Mouse (Mus musculus) layer of hippocampus, adult 8-10 months (tissue): ENCODE measurements at regions not wholly inside any gene's neighbourhood (a gene's known extent, or its start where the extent isn't known, plus 50 kb on each side); places are given as distances from the start of the nearest gene placed in this dataset.

Source experiments
- DNase-seq, 2 experiments: peaks; one replicate each; pipeline ENCODE4 v3.0.0; 2022; ENCODE audit warnings: low spot score in 2 of 2

DNA sequence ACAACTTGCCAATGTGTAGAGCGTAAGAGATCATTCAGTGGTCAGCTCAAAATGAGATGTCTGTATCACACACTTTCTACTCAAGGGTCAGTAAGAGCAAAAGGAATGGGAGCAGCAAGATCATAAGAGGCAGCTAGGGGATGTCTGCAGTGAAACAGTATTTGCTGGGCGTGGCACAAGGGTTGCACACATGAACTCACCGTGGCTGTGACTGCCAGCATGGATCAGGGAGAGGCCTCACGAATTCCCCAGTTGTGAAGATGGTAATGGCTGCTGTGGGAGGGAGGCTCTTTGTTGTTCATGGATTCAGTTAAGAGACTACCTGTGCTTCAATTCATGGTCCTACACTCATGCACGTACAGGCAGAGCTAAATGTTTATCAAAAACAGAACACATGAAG lies 91.5 kb upstream of the Cdkn2b start:
- DNase-seq: no peak

DNA sequence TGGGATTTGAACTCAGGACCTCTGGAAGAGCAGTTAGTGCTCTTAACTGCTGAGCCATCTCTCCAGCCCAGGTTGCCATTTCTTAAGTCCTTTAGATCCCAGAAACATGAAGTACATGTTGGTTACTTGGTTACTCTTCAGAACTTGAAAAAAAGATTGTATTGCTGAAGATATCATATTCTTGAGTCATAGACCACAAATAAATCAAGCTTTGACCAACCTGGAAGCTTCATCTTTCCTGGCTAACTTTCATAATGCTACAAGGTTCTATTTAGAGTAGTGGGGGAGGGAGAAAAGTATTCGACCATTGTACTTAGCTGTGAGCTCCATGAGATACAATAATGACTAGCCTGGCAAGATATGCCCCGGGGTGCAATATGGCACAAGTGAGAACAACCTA lies 90.9 kb upstream of the Cdkn2b start:
- no peak for DNase-seq

DNA sequence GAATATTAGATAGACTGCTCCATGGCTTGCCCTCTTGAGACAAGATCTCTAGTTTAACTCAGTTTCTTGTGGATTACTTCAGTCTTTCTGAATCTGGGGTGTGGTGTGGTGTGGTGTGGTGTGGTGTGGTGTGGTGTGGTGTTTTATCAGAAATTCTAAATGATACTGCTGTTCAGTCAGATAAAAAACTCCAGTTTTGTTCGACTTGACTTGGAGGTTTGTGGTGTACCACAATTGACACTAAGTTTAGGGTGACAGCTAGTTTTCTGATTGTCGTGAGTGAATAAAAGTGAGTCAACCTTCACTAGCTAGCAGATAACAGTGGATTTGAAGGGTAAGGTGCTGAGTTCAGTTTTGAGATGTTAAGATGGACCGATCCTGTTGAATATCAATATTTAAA lies 89.5 kb upstream of the Cdkn2b start:
- no peak for DNase-seq

DNA sequence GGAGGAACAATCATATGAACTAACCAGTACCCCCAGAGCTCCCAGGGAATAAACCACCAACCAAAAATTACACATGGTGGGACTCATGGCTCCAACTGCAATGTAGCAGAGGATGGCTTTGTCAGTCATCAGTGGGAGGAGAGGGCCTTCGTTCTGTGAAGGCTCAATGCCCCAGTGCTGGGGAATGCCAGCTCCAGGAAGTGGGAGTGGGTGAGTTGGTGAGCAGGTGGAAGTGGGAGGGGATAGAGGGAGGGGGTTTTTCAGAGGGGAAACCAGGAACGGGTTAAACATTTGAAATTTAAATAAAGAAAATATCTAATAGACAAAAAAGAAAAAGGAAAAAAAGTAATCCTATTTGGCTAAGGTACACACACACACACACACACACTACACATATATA lies 88.4 kb upstream of the Cdkn2b start:
- DNase-seq: no peak

GRCm38 (mm10) chr4:89396020-89396419 lies 85.2 kb upstream of the Cdkn2b start:
- no peak for DNase-seq

DNA sequence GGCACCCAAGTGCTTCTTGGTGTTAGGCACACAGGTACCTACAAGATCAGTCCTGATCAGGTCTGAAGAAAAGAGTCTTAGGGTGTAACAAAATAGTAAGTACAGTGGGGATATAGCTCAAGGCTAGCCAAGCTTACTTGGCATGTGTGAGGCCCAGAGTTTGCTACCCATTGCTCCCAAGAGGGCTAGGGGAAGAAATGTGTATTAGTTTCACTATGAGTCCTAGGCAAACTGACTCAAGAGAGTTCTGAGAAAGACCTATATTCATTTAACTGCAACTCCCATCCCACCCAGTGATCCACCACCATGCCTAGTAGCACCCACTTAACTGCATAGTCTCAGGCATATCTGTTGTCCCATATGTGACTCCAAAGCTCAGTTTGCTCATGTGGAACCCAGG lies 84.5 kb upstream of the Cdkn2b start:
- no peak for DNase-seq

GRCm38 (mm10) chr4:89393251-89393711 lies 82.4 kb upstream of the Cdkn2b start:
- DNase-seq: no peak

DNA sequence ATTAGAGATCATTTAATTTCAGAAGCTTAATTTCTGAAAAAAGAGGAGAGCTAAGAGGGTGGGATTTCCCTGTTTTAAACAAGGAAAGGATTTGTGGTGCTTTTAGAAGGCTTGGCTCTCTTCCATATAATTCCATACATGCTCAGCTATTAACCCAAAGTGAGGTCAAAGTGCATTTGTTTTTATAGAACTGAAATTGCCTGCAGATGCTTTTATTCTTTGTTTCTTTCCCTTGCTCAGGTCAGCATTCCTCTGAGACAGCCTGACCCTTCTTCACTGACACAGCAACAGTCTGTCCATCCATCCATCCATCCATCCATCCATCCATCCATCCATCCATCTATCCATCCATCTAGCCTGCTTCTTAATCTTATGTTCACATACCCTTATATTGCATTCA lies 82.0 kb upstream of the Cdkn2b start:
- DNase-seq: no peak

DNA sequence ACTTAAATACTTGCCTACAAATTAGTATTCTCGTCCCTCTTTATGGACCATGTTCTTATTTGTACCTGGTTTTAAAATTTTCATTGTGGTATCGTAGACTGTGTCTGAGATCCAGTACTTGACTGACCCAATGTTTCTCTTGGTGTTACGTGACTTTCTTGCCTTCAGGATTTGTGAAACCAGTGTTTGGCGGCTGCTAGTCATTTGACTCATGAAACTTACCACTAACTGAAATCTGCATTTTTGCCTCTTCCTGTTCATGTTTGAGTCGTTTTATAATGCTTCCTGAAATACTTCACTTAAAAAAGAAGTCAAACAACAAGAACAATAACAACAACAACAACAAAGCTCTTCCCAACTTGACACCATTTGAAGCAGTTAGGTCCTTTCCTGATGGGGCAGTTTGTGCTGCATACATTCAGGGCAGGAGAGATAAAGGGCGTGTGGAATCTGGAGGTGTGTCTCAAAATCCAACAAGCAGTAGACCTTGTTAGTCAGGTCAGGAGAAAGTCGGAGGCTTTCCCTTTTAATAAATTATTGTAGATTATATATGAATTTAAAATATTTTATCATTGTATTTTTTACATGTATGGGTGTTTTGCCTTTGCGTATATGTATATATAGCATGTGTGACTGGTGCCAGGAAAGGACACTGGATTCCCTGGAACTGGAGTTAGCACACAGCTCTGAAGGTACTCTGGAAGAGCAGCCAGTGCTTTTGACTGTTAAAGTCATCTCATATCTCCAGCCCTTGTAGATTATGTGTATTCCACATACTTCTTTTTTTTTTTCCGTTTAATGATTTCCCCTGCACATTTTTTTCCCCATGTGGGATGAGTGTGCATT lies 80.8 kb upstream of the Cdkn2b start:
- no peak for DNase-seq

DNA sequence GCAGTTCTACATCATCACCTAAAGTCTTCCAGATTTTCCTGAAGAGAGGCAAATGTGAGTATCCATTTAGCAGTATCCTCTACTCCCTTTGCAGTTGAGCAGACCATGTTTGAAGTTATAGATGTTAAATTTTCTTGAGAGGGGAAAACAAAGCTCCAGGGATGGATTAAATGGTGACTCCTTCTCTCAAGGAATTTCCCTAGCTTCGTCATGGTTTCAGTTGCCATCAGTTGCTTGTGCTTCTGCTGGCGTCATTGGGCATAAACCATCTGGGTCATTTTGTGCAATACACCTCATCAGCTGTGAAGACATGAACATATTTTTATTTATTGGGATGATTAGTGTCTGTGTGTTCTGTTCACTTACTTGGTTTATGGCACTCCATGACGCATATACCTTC lies 72.7 kb upstream of the Cdkn2b start:
- DNase-seq: no peak

DNA sequence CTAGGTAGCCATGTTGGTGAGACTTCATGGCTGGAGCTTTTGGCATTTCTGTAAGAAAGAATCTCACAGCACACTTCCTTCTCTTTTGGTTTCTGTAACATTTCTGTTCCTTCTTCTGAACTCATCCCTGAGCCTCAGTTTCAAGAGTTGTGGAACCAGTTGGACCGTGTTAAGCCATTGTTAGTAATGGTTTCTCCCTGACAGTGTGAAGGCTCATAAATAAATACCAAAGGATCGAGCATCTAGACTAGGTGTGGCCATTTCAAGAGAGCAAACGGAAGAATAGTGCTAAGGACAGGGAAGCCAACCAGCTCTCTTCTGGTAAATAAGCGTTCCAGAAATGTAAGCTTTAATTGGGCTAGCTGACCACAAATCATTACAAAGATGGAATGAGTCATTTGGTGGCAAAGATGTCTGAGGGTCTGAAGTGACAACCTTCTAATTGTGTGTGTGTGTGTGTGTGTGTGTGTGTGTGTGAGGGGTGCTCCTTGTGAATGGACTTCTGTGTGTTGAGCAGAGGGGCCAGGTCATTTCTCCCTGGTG lies 71.7 kb upstream of the Cdkn2b start:
- DNase-seq: no peak

- no peak for DNase-seq
Observed at GRCm38 (mm10) chr4:89381763-89382162, 70.9 kb upstream of the Cdkn2b start.

- DNase-seq: no peak
Observed at GRCm38 (mm10) chr4:89381077-89381476, 70.2 kb upstream of the Cdkn2b start.

DNA sequence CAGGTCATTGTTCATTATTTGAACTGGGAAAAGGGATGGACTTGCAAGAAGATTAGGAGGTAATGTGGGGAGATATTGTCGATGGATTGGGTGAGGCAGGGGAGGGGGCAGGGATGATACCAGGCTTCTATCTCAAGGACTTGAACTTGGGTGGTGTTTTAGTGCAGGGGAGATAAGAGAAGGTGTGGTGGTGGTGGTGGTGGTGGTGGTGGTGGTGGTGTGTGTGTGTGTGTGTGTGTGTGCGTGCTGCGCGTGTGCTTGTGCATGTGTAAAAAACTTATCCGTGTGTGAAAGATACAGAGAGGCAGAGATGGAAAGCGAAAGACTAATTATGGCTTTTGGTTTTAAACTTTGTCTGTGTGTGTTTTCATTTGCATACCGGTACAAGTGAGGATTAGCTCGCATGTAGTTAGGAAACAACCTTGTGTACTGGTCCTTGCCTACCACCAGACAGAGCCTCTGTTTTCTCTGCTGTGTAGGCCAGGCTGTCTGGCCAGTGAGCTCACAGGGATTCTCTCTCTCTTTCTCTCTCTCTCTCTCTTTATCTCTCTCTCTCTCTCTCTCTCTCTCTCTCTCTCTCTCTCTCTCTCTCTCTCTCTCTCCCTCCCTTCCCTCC lies 69.6 kb upstream of the Cdkn2b start:
- no peak for DNase-seq

DNA sequence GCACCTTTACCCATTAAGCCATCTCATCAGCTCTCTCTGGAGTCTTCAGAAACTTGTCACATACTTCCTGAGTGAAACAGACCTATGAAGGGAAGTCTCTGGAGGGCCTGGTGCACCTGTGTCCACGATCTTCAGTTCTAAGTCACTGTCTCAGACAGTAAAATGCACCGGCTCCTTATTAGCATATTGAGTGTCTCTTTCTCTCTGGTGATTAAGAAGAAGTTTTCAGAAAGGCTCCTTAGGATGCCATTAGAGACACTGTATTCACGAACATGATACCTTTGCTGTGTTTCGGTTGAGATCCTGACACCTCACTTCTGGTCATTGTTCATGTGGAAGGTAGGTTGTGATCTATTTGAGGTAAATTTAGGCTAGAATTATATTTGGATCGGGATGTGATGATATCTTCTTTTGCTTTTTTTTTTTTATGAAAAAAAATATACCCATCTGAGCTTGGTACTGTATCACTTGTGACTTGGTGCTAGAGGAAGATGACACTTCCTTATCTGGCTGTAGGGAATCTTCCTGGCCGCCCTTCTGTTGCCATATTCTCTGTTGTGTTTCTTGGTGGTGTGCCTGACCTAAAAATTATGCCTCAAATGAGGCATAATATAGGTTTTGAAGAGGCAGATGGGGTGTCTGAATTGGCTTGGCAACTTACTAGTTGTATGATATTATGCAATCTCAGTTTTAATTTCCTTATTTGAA lies 68.9 kb upstream of the Cdkn2b start:
- DNase-seq: no peak

DNA sequence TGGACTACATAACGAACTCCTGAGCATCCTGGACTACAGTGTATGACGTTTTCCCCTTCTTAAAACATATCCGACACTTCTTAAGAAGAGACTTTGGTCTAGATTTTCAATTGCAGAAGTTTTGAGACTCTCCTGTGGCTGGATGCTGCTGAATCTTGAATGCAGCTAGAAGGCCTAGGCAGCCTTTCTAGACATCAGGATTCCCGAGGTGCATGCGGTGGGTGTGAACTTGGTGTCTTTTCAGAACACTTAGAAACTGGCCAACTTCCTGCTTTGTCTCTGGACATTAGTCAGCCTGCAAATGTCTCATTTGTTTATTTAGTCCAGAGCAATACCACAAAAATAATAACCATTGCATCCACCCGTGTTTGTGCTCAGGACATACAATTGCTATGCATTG lies 61.8 kb upstream of the Cdkn2b start:
- no peak for DNase-seq

- DNase-seq: peak in 1 of 2 experiments; percentile 16
Observed at GRCm38 (mm10) chr4:89368850-89369524, 58.1 kb upstream of the Cdkn2b start.

- DNase-seq: no peak
Observed at GRCm38 (mm10) chr4:89366581-89367141, 55.8 kb upstream of the Cdkn2b start.

- DNase-seq: no peak
Observed at GRCm38 (mm10) chr4:89365875-89366274, 55.0 kb upstream of the Cdkn2b start.

- no peak for DNase-seq
Observed at GRCm38 (mm10) chr4:89363150-89363683, 52.4 kb upstream of the Cdkn2b start.

DNA sequence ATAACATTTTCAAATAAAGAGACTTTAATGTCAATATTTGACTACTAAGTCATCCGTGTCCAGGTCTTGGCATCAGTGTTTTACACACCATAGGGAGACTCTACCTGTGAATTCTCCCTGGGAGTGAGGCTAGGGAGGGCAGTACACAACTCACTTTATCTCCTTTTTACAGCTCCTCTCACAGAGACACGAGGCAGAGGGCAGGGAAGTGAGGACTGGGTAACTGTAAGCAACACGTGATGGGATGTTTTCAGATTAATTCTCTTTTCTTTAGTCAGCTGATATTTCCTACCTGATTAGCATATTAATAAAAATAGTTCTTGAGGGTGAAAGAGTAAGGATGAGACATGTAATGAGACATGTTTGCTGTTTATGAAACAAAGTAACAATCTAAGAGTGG lies 51.8 kb upstream of the Cdkn2b start:
- DNase-seq: no peak
